Comparison of ENCODE assay signal across 8 mouse cellular contexts in the genomic region with DNA sequence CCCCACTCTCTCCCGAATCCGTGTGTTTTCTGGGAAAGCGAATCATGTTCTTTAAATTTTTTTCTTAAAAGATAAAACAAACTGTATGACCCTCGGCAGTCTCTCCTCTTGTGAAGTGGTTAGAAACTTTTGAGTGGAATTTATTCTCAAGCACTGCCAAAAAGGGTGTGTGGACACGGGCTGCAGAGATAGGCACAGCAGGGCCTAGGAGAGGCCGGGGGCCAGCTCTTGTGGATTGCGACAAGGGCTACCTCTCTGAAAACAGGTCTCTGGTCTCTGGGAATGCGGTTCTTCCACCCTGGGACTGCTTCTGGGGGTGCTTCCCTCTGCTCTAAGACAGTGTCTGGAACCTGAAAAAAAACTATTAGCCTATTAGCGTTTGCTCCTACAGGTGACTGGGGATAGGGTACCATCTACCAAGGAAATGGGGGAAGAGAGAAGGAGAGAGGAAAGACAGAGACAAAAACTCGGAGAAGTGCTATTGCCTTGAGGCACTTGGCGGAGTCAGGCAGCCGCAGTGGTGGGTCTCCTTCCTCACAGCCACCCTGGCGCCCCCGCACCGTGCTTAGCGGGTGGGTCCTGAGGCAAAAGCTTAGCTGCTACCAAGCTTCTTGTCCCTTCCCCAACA. TPM values are rescaled to one million over a fixed set of nuclear protein-coding genes. Genes with fewer than 3 reads are reported as not detected.
DNase-seq lines count a peak whose midpoint lies in the region; ATAC-seq and TF ChIP-seq lines count a peak whose summit lies in the region.

No protein-coding gene starts in this region.

- H3K4me1 ChIP-seq in hindbrain, embryonic 13.5 days (replicated peaks) = peaks cover 64% of the 10 kb centered on the region

- ATAC-seq in hindbrain, embryonic 13.5 days (ENCODE audit: low FRiP score) = no peak

- H3K4me2 ChIP-seq in hindbrain, embryonic 13.5 days = peak overlapping the region; percentile 86

- no peak for TF ChIP-seq CTCF in gastrocnemius, adult 2 months (IDR thresholded peaks at IDR 0.05)

- no peaks in the 10 kb centered on the region for H3K36me3 ChIP-seq in hindbrain, embryonic 13.5 days

- peaks cover 23% of the 10 kb centered on the region for H3K27me3 ChIP-seq in hindbrain, embryonic 13.5 days

- no peak for DNase-seq in gastrocnemius, adult 2 months
- no peak for DNase-seq in gastrocnemius, postnatal 25 days
- DNase-seq in ZHBTc4 (ENCODE audit: low read depth, low spot score) = peak; percentile 21
- peak; percentile 50 to 77 for DNase-seq in lung, postnatal 4 days
- DNase-seq in thymus, postnatal 10 days (ENCODE audit: low spot score in 2 of 2) = no peak
- DNase-seq in MN1 (ENCODE audit: low spot score) = no peak
- no peak for DNase-seq in right cerebral cortex, postnatal 36 days (ENCODE audit: low spot score in 2 of 2)

- H3K9ac ChIP-seq in hindbrain, embryonic 13.5 days = peak overlapping the region; percentile 87

- 4% methylated on average over 16 of the region's 16 CpGs for WGBS in hindbrain, embryonic 13.5 days

- intact Hi-C loops in gastrocnemius, adult 2 months (cut with DNase I) = loop anchor here (5.0 to 10.0 kb wide), 4 partner anchors 1328 to 1560 kb away; no protein-coding TSS in a partner anchor

- no peaks in the 10 kb centered on the region for H3K9me3 ChIP-seq in hindbrain, embryonic 13.5 days

- H3K27ac ChIP-seq in gastrocnemius, adult 2 months = peak overlapping the region; percentile 90
- H3K27ac ChIP-seq in hindbrain, embryonic 13.5 days = peak overlapping the region; percentile 94

- H3K4me3 ChIP-seq in gastrocnemius, adult 2 months = peak overlapping the region; percentile 75
- peak overlapping the region; percentile 79 for H3K4me3 ChIP-seq in hindbrain, embryonic 13.5 days

RNA-seq across cellular contexts. Expression of gene Nrp2, which starts 1.9 kb away (rescaled TPM):
- total RNA-seq in gastrocnemius, adult 2 months (2021) = 1 to 10 TPM; 2.9 to 6.8 TPM
- total RNA-seq in gastrocnemius, postnatal 25 days (2021) = 1 to 10 TPM; 4.5 to 6.0 TPM
- polyA plus RNA-seq in hindbrain, embryonic 13.5 days (2015; fragmentation: Nextera tagmentation; extraction: Ambion mirVana) = 34.8 and 35.7 TPM in 2 replicates

Comparison
In these comparisons a context has a peak if more than half of its experiments do, and no peak if none do; other contexts are left out.
1. DNase-seq: peak in ZHBTc4 (single experiment) and lung, postnatal 4 days (2 of 2); none in gastrocnemius, adult 2 months (single experiment), gastrocnemius, postnatal 25 days (single experiment), thymus, postnatal 10 days (0 of 2), MN1 (single experiment) and right cerebral cortex, postnatal 36 days (0 of 2).